In genomic region chr7:27404203-27404942, GRCm38 (mm10) we compare ENCODE assay signal across 10 mouse cellular contexts. TPM values are rescaled to one million over a fixed set of nuclear protein-coding genes. Genes with fewer than 3 reads are reported as not detected.
DNase-seq lines count a peak whose midpoint lies in the region.
"Had no signal": no experiment of that assay in that cellular context is flagged by ENCODE, and none has a peak within 500 bp of the region (broad histone marks: within the 10 kb centered on the region; RNA-seq: fewer than 3 reads in every experiment).

No protein-coding gene starts in this region.

- peaks cover 98% of the 10 kb centered on the region for H3K27me3 ChIP-seq in heart, embryonic 10.5 days (ENCODE audit: insufficient read depth, poor library complexity, severe bottlenecking)
- H3K27me3 ChIP-seq in limb, embryonic 10.5 days (ENCODE audit: low read depth, poor library complexity, severe bottlenecking), result peaks cover 98% of the 10 kb centered on the region

- H3K4me3 ChIP-seq in heart, embryonic 10.5 days, result peak overlapping the region; percentile 45
- H3K4me3 ChIP-seq in limb, embryonic 10.5 days, result peak overlapping the region; percentile 27
- H3K4me3 ChIP-seq: left cerebral cortex, adult 2 months; myocyte had no signal

- no peaks in the 10 kb centered on the region for H3K9me3 ChIP-seq in heart, embryonic 10.5 days
- H3K9me3 ChIP-seq in limb, embryonic 10.5 days (replicated peaks), result no peaks in the 10 kb centered on the region

- H3K4me1 ChIP-seq in heart, embryonic 10.5 days, result peaks cover 21% of the 10 kb centered on the region
- H3K4me1 ChIP-seq in limb, embryonic 10.5 days, result peaks cover 23% of the 10 kb centered on the region

- no peaks in the 10 kb centered on the region for H3K36me3 ChIP-seq in heart, embryonic 10.5 days
- no peaks in the 10 kb centered on the region for H3K36me3 ChIP-seq in limb, embryonic 10.5 days

- 5% methylated on average over 81 of the region's 81 CpGs for WGBS in heart, embryonic 10.5 days
- 7% methylated on average over 81 of the region's 81 CpGs for WGBS in limb, embryonic 10.5 days

- peak overlapping the region; percentile 29; the same call in 1 of the 2 replicates for H3K27ac ChIP-seq in heart, embryonic 10.5 days
- no peak overlapping the region for H3K27ac ChIP-seq in limb, embryonic 10.5 days
- H3K27ac ChIP-seq: left cerebral cortex, adult 2 months had no signal

- no peak for DNase-seq in heart, embryonic 10.5 days (ENCODE audit: low spot score)
- DNase-seq in heart, postnatal 25 days (ENCODE audit: low spot score), result no peak
- DNase-seq in retina, postnatal 1 day, result peak; percentile 31
- DNase-seq in retina, embryonic 14.5 days (ENCODE audit: low spot score), result no peak
- peak; percentile 37 for DNase-seq in limb, embryonic 10.5 days (ENCODE audit: low spot score)
- no peak for DNase-seq in thymus, postnatal 4 days
- no peak for DNase-seq in layer of hippocampus, postnatal 25 days (ENCODE audit: extremely low spot score in 1 of 2, low spot score in 1 of 2)
- no peak for DNase-seq in left cerebral cortex, postnatal 14 days (ENCODE audit: low spot score in 2 of 2)

- intact Hi-C loops in heart, postnatal 25 days (cut with DNase I), result loop anchor here (5.0 kb wide), 1 partner anchor 67 kb away; the partner anchor contains the start of gene Ltbp4
- intact Hi-C loops in left cerebral cortex, postnatal 14 days (cut with DNase I), result no loop called here

RNA-seq across cellular contexts. Expression of gene Sptbn4, which starts 43.1 kb away (rescaled TPM):
- 0.40 and 0.46 TPM in 2 replicates for polyA plus RNA-seq in heart, embryonic 10.5 days (2016; fragmentation: Nextera tagmentation; extraction: Ambion mirVana)
- total RNA-seq in heart, postnatal 25 days (2021), result under 1 TPM; 0.08 to 0.42 TPM
- 0.15 and 0.19 TPM in 2 replicates for polyA plus RNA-seq in limb, embryonic 10.5 days (2016; fragmentation: Nextera tagmentation; extraction: Ambion mirVana)
- total RNA-seq in layer of hippocampus, postnatal 25 days (2021), result 100 to 1,000 TPM; 121 to 142 TPM
- 100 to 1,000 TPM; 128 to 132 TPM for total RNA-seq in left cerebral cortex, postnatal 14 days (2021)

RNA-seq across cellular contexts. Expression of gene Blvrb, which starts 43.4 kb away (rescaled TPM):
- 88.8 and 94.6 TPM in 2 replicates for polyA plus RNA-seq in heart, embryonic 10.5 days (2016; fragmentation: Nextera tagmentation; extraction: Ambion mirVana)
- 10 to 100 TPM; 30.1 to 30.5 TPM for total RNA-seq in heart, postnatal 25 days (2021)
- 33.3 and 34.9 TPM in 2 replicates for polyA plus RNA-seq in limb, embryonic 10.5 days (2016; fragmentation: Nextera tagmentation; extraction: Ambion mirVana)
- total RNA-seq in layer of hippocampus, postnatal 25 days (2021), result 10 to 100 TPM; 16.1 to 22.6 TPM
- 10 to 100 TPM; 11.7 to 13.0 TPM for total RNA-seq in left cerebral cortex, postnatal 14 days (2021)

RNA-seq across cellular contexts. Expression of gene Gm20479, which starts 47.2 kb away (rescaled TPM):
- 1.3 and 2.1 TPM in 2 replicates for polyA plus RNA-seq in heart, embryonic 10.5 days (2016; fragmentation: Nextera tagmentation; extraction: Ambion mirVana)
- total RNA-seq in heart, postnatal 25 days (2021), result not detected
- polyA plus RNA-seq in limb, embryonic 10.5 days (2016; fragmentation: Nextera tagmentation; extraction: Ambion mirVana), result not detected in 2 replicates
- total RNA-seq in layer of hippocampus, postnatal 25 days (2021), result not detected
- total RNA-seq in left cerebral cortex, postnatal 14 days (2021), result not detected
- total RNA-seq: left cerebral cortex, adult 2 months had no signal

RNA-seq across cellular contexts. Expression of gene Shkbp1, which starts 48.6 kb away (rescaled TPM):
- 48.3 and 50.4 TPM in 2 replicates for polyA plus RNA-seq in heart, embryonic 10.5 days (2016; fragmentation: Nextera tagmentation; extraction: Ambion mirVana)
- total RNA-seq in heart, postnatal 25 days (2021), result 1 to 10 TPM; 6.4 to 8.2 TPM
- 46.1 and 61.2 TPM in 2 replicates for polyA plus RNA-seq in limb, embryonic 10.5 days (2016; fragmentation: Nextera tagmentation; extraction: Ambion mirVana)
- 10 to 100 TPM; 19.7 to 30.4 TPM for total RNA-seq in layer of hippocampus, postnatal 25 days (2021)
- total RNA-seq in left cerebral cortex, postnatal 14 days (2021), result 10 to 100 TPM; 22.2 to 27.4 TPM

Comparison
In these comparisons a context has a peak if more than half of its experiments do, and no peak if none do; other contexts are left out.
1. DNase-seq: peak in retina, postnatal 1 day (single experiment) and limb, embryonic 10.5 days (single experiment); none in heart, embryonic 10.5 days (single experiment), heart, postnatal 25 days (single experiment), retina, embryonic 14.5 days (single experiment), thymus, postnatal 4 days (single experiment), layer of hippocampus, postnatal 25 days (0 of 2) and left cerebral cortex, postnatal 14 days (0 of 2).
2. RNA of gene Sptbn4, which starts 43.1 kb away (total RNA-seq): 121 to 142 TPM in layer of hippocampus, postnatal 25 days and 128 to 132 TPM in left cerebral cortex, postnatal 14 days; 0.08 to 0.42 TPM in heart, postnatal 25 days; every median in the first group is over 10 times any median in the second.